Mouse (Mus musculus): Measurements from ENCODE around the gene Ctbs.

- TF ChIP-seq CTCF (IDR thresholded peaks at IDR 0.05; ENCODE audit: low read depth) (no peak), EP300 (IDR thresholded peaks at IDR 0.05; ENCODE audit: low read depth) (no peak)
Observed at GRCm38 (mm10) chr3:146447598-146447997, 2.0 kb upstream of the Ctbs start.

All from liver, embryonic 14.5 days (tissue).